In genomic region chr14:10813551-10813950, GRCm38 (mm10) we compare ENCODE assay signal across 22 mouse cellular contexts.
DNase-seq lines count a peak whose midpoint lies in the region; ATAC-seq lines count a peak whose summit lies in the region.
"Had no signal": no experiment of that assay in that cellular context is flagged by ENCODE, and none has a peak within 500 bp of the region (broad histone marks: within the 10 kb centered on the region; RNA-seq: fewer than 3 reads in every experiment).

No protein-coding gene starts in this region.

- no peaks in the 10 kb centered on the region for H3K9me3 ChIP-seq in forebrain, embryonic 14.5 days (replicated peaks; ENCODE audit: control insufficient read depth, low read length)
- no peaks in the 10 kb centered on the region for H3K9me3 ChIP-seq in forebrain, embryonic 10.5 days
- no peaks in the 10 kb centered on the region for H3K9me3 ChIP-seq in midbrain, embryonic 14.5 days (ENCODE audit: control insufficient read depth, low read length)
- no peaks in the 10 kb centered on the region for H3K9me3 ChIP-seq in midbrain, embryonic 15.5 days
- no peaks in the 10 kb centered on the region for H3K9me3 ChIP-seq in midbrain, embryonic 16.5 days (replicated peaks; ENCODE audit: control insufficient read depth, low read length, poor library complexity, severe bottlenecking)
- H3K9me3 ChIP-seq: embryonic facial prominence, embryonic 13.5 days; heart, embryonic 15.5 days; limb, embryonic 13.5 days; liver, embryonic 12.5 days had no signal

- H3K27ac ChIP-seq in forebrain, embryonic 14.5 days (ENCODE audit: low read depth, low read length) = no peak overlapping the region; the same call in 1 of the 2 replicates
- H3K27ac ChIP-seq in forebrain, embryonic 10.5 days = no peak overlapping the region
- no peak overlapping the region for H3K27ac ChIP-seq in midbrain, embryonic 14.5 days (replicated peaks; ENCODE audit: low read depth, low read length)
- H3K27ac ChIP-seq in midbrain, embryonic 15.5 days = no peak overlapping the region
- peak overlapping the region; percentile 8; the same call in 1 of the 2 replicates for H3K27ac ChIP-seq in midbrain, embryonic 16.5 days (ENCODE audit: low read length)
- H3K27ac ChIP-seq: embryonic facial prominence, embryonic 13.5 days; gastrocnemius, adult 2 months; heart, embryonic 15.5 days; limb, embryonic 13.5 days; liver, embryonic 12.5 days had no signal

- H3K9ac ChIP-seq in forebrain, embryonic 14.5 days (ENCODE audit: low read length) = no peak overlapping the region
- no peak overlapping the region for H3K9ac ChIP-seq in midbrain, embryonic 14.5 days (replicated peaks; ENCODE audit: low read length)
- H3K9ac ChIP-seq in midbrain, embryonic 15.5 days = no peak overlapping the region
- H3K9ac ChIP-seq in midbrain, embryonic 16.5 days (ENCODE audit: low read depth, low read length) = no peak overlapping the region
- H3K9ac ChIP-seq: embryonic facial prominence, embryonic 13.5 days; heart, embryonic 15.5 days; limb, embryonic 13.5 days; liver, embryonic 12.5 days had no signal

- no peaks in the 10 kb centered on the region for H3K27me3 ChIP-seq in forebrain, embryonic 14.5 days (replicated peaks; ENCODE audit: control insufficient read depth, insufficient read depth, low read length)
- H3K27me3 ChIP-seq in forebrain, embryonic 10.5 days (ENCODE audit: poor library complexity, severe bottlenecking) = no peaks in the 10 kb centered on the region
- H3K27me3 ChIP-seq in midbrain, embryonic 14.5 days (ENCODE audit: control insufficient read depth, insufficient read depth, low read length) = no peaks in the 10 kb centered on the region
- H3K27me3 ChIP-seq in midbrain, embryonic 15.5 days (replicated peaks) = no peaks in the 10 kb centered on the region
- H3K27me3 ChIP-seq in midbrain, embryonic 16.5 days (ENCODE audit: control insufficient read depth, insufficient read depth, low read depth, low read length) = no peaks in the 10 kb centered on the region
- H3K27me3 ChIP-seq: embryonic facial prominence, embryonic 13.5 days; heart, embryonic 15.5 days; limb, embryonic 13.5 days; liver, embryonic 12.5 days had no signal

- WGBS in forebrain, embryonic 14.5 days = 3% methylated on average over 2 of the region's 2 CpGs
- 17% methylated on average over 2 of the region's 2 CpGs for WGBS in forebrain, embryonic 10.5 days
- 3% methylated on average over 2 of the region's 2 CpGs for WGBS in midbrain, embryonic 14.5 days
- WGBS in midbrain, embryonic 15.5 days = 9% methylated on average over 2 of the region's 2 CpGs
- 4% methylated on average over 2 of the region's 2 CpGs for WGBS in midbrain, embryonic 16.5 days

- H3K36me3 ChIP-seq in forebrain, embryonic 14.5 days (ENCODE audit: control insufficient read depth, insufficient read depth, low read length) = no peaks in the 10 kb centered on the region
- H3K36me3 ChIP-seq in forebrain, embryonic 10.5 days (replicated peaks) = no peaks in the 10 kb centered on the region
- no peaks in the 10 kb centered on the region for H3K36me3 ChIP-seq in midbrain, embryonic 14.5 days (ENCODE audit: control insufficient read depth, insufficient read depth, low read length)
- H3K36me3 ChIP-seq in midbrain, embryonic 15.5 days (replicated peaks) = no peaks in the 10 kb centered on the region
- H3K36me3 ChIP-seq in midbrain, embryonic 16.5 days (ENCODE audit: control insufficient read depth, insufficient read depth, low read length) = no peaks in the 10 kb centered on the region
- H3K36me3 ChIP-seq: embryonic facial prominence, embryonic 13.5 days; heart, embryonic 15.5 days; limb, embryonic 13.5 days; liver, embryonic 12.5 days had no signal

- DNase-seq in forebrain, embryonic 14.5 days (ENCODE audit: low spot score) = peak; percentile 65
- no peak for DNase-seq in forebrain, embryonic 10.5 days (ENCODE audit: extremely low spot score, low spot score)
- DNase-seq in midbrain, embryonic 14.5 days = peak; percentile 30
- DNase-seq in embryo, embryonic 10.5 days (ENCODE audit: low spot score) = peak; percentile 47
- DNase-seq: adrenal gland, postnatal 25 days; cerebellum, adult 9-10 months; gastrocnemius, adult 2 months; heart, postnatal 36 days; kidney, adult 11 months; kidney, postnatal 4 days; lung, adult 18-20 months; lung, postnatal 10 days; right cerebral cortex, postnatal 14 days had no signal

- no peak overlapping the region for H3K4me2 ChIP-seq in forebrain, embryonic 14.5 days (ENCODE audit: low read length)
- no peak overlapping the region for H3K4me2 ChIP-seq in midbrain, embryonic 14.5 days (ENCODE audit: low read length)
- H3K4me2 ChIP-seq in midbrain, embryonic 15.5 days = no peak overlapping the region
- H3K4me2 ChIP-seq in midbrain, embryonic 16.5 days (ENCODE audit: low read length) = no peak overlapping the region
- H3K4me2 ChIP-seq: embryonic facial prominence, embryonic 13.5 days; heart, embryonic 15.5 days; limb, embryonic 13.5 days; liver, embryonic 12.5 days had no signal

- H3K4me1 ChIP-seq in forebrain, embryonic 14.5 days (ENCODE audit: control insufficient read depth, insufficient read depth, low read length) = no peaks in the 10 kb centered on the region; the same call in 1 of the 2 replicates
- H3K4me1 ChIP-seq in forebrain, embryonic 10.5 days = peaks cover 10% of the 10 kb centered on the region
- H3K4me1 ChIP-seq in midbrain, embryonic 14.5 days (ENCODE audit: control insufficient read depth, insufficient read depth, low read length) = no peaks in the 10 kb centered on the region
- no peaks in the 10 kb centered on the region for H3K4me1 ChIP-seq in midbrain, embryonic 15.5 days
- H3K4me1 ChIP-seq in midbrain, embryonic 16.5 days (ENCODE audit: control insufficient read depth, insufficient read depth, low read length) = peaks cover 2% of the 10 kb centered on the region; the same call in 1 of the 2 replicates
- H3K4me1 ChIP-seq: embryonic facial prominence, embryonic 13.5 days; heart, embryonic 15.5 days; limb, embryonic 13.5 days; liver, embryonic 12.5 days had no signal

- ATAC-seq in forebrain, embryonic 14.5 days = peak; percentile 37
- no peak for ATAC-seq in midbrain, embryonic 14.5 days (ENCODE audit: low FRiP score, low TSS enrichment)
- ATAC-seq in midbrain, embryonic 15.5 days (replicated peaks) = no peak; the same call in 1 of the 2 replicates
- no peak for ATAC-seq in midbrain, embryonic 16.5 days
- ATAC-seq in megakaryocyte, adult 5-6 weeks (ENCODE audit: poor library complexity, severe bottlenecking) = no peak
- ATAC-seq: CD4-positive, CD25-positive, alpha-beta regulatory T cell, adult 4 months; liver, embryonic 12.5 days had no signal

- H3K4me3 ChIP-seq in forebrain, embryonic 14.5 days (ENCODE audit: low read depth, low read length) = no peak overlapping the region
- no peak overlapping the region for H3K4me3 ChIP-seq in forebrain, embryonic 10.5 days
- H3K4me3 ChIP-seq in midbrain, embryonic 14.5 days (replicated peaks; ENCODE audit: low read depth, low read length) = no peak overlapping the region
- H3K4me3 ChIP-seq in midbrain, embryonic 15.5 days = no peak overlapping the region
- no peak overlapping the region for H3K4me3 ChIP-seq in midbrain, embryonic 16.5 days (ENCODE audit: low read depth, low read length)
- H3K4me3 ChIP-seq: embryonic facial prominence, embryonic 13.5 days; erythroblast, embryonic 14.5 days; gastrocnemius, adult 2 months; heart, embryonic 15.5 days; limb, embryonic 13.5 days; liver, embryonic 12.5 days had no signal
